Mouse (Mus musculus) lung, adult 2 months (tissue): Measurements from ENCODE around the gene Gstm3.

Experiments
- CTCF ChIP-seq: fragments of 200-500 bp; IDR thresholded peaks from 2 replicates; pipeline ENCODE4 v1.5.1; 2011; ENCODE audit warnings: mild to moderate bottlenecking, low read length, control low read depth; ENCODE audit not compliant: insufficient read depth
- POLR2A ChIP-seq: fragments of 200-500 bp; IDR thresholded peaks from 2 replicates; pipeline ENCODE4 v1.6.1; 2011; ENCODE audit warnings: low read depth, mild to moderate bottlenecking, control low read depth, low read length, borderline replicate concordance; ENCODE audit errors: extremely low read depth

GRCm38 (mm10) chr3:107929243-107929642 lies 39.8 kb downstream of the Gstm3 start:
- TF ChIP-seq CTCF (no peak), POLR2A (no peak)
